Mouse (Mus musculus) megakaryocyte-erythroid progenitor cell, adult 5-6 weeks (primary cell): ENCODE measurements around the gene Il17c. TPM values are rescaled to one million over a fixed set of nuclear protein-coding genes. Genes with fewer than 3 reads are reported as not detected.

Experiments used
- ATAC-seq: replicated peaks from 2 replicates; pipeline ENCODE4 v1.8.0; 2016; ENCODE audit warnings: mild to moderate bottlenecking, inconsistent platforms; ENCODE audit not compliant: severe bottlenecking, poor library complexity, low FRiP score, low TSS enrichment
- total RNA-seq, 2 experiments: library from RNA; stranded (forward) in 1 of 2; stranded (reverse) in 1 of 2; fragments of 200-1000, 215-1000 nt in 1 of 2; fragments of >200 nt in 1 of 2; fragmentation: Nextera tagmentation in 1 of 2; gene quantifications; 2 replicates each; pipeline ENCODE4 v1.2.3; 2014 to 2017

Gene Il17c
- total RNA-seq, 2 experiments from 2014 or later = not detected

GRCm38 (mm10) chr8:122428163-122428562, 6.3 kb downstream of the Il17c start:
- no peak for ATAC-seq

- ATAC-seq = no peak
Measured at GRCm38 (mm10) chr8:122430058-122430636, 8.3 kb downstream of the Il17c start.

GRCm38 (mm10) chr8:122430646-122431045, 8.8 kb downstream of the Il17c start:
- ATAC-seq = no peak

GRCm38 (mm10) chr8:122431694-122432442, 10.0 kb downstream of the Il17c start:
- no peak for ATAC-seq

GRCm38 (mm10) chr8:122432443-122433268, 10.8 kb downstream of the Il17c start, which contains the start of gene Cyba:
Gene Cyba, minus strand, starts transcription at chr8:122432930.
- peak; percentile 73 for ATAC-seq

GRCm38 (mm10) chr8:122433269-122433905, 11.6 kb downstream of the Il17c start:
- ATAC-seq = peak; percentile 22; the same call in 1 of the 2 replicates

- no peak for ATAC-seq
Measured at GRCm38 (mm10) chr8:122435375-122435774, 13.6 kb downstream of the Il17c start.

GRCm38 (mm10) chr8:122436146-122436545, 14.3 kb downstream of the Il17c start:
- no peak for ATAC-seq

- ATAC-seq = no peak
Measured at GRCm38 (mm10) chr8:122436586-122437125, 14.8 kb downstream of the Il17c start.

GRCm38 (mm10) chr8:122437708-122438331, 16.0 kb downstream of the Il17c start:
- ATAC-seq = no peak

- ATAC-seq = no peak
Measured at GRCm38 (mm10) chr8:122439336-122439735, 17.5 kb downstream of the Il17c start.

- ATAC-seq = no peak
Measured at GRCm38 (mm10) chr8:122441326-122441725, 19.5 kb downstream of the Il17c start.

GRCm38 (mm10) chr8:122442356-122442755, 20.5 kb downstream of the Il17c start:
- no peak for ATAC-seq

- ATAC-seq = no peak
Measured at GRCm38 (mm10) chr8:122442781-122443180, 21.0 kb downstream of the Il17c start.

GRCm38 (mm10) chr8:122443262-122444006, 21.6 kb downstream of the Il17c start, which contains the start of gene Mvd:
Gene Mvd, minus strand, starts transcription at chr8:122443422.
- peak; percentile 94 for ATAC-seq

- peak; percentile 73 for ATAC-seq
Measured at GRCm38 (mm10) chr8:122444058-122444748, 22.4 kb downstream of the Il17c start.

GRCm38 (mm10) chr8:122445203-122445602, 23.4 kb downstream of the Il17c start:
- no peak for ATAC-seq
